In the genomic region with DNA sequence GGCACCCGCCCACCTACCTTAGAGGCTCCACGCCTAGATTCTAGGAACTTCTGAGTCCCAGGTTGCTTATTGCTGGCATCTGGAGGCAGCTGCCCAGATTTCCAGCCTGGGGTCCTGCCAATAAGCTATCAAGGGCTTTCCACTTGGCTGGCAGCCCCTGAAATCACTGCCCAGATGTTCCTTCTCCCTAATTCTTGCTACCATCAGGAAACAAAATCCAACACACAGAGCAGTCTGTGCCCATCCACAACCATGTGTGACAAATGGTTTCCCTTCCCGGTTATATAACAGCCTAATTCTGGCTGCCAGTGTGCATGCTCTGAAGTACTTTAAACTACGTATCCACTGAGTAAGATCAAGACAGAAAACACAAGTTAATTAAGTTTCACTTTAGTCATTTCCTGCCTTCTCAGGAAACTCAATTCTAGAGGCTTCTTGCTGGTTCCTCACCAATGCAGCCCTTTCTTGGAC, we compare ENCODE assay signal across 8 mouse cellular contexts. TPM values are rescaled to one million over a fixed set of nuclear protein-coding genes. Genes with fewer than 3 reads are reported as not detected.
DNase-seq lines count a peak whose midpoint lies in the region; TF ChIP-seq lines count a peak whose summit lies in the region.
"Had no signal": no experiment of that assay in that cellular context is flagged by ENCODE, and none has a peak within 500 bp of the region (broad histone marks: within the 10 kb centered on the region; RNA-seq: fewer than 3 reads in every experiment).

No protein-coding gene starts in this region.

- no peak overlapping the region for H3K27ac ChIP-seq in CH12.LX (ENCODE audit: insufficient read depth, low read depth)
- H3K27ac ChIP-seq: heart, embryonic 13.5 days had no signal

- TF ChIP-seq EP300 in CH12.LX (IDR thresholded peaks at IDR 0.05; ENCODE audit: low read length): peak; percentile 97

- H3K9me3 ChIP-seq in CH12.LX (replicated peaks; ENCODE audit: low read length): no peaks in the 10 kb centered on the region
- H3K9me3 ChIP-seq: heart, embryonic 13.5 days had no signal

- H3K79me2 ChIP-seq in CH12.LX (replicated peaks; ENCODE audit: control insufficient read depth, extremely low read depth, insufficient read depth, poor library complexity, severe bottlenecking): no peaks in the 10 kb centered on the region

- peak; percentile 24 to 47 for DNase-seq in kidney, adult 8-10 months
- no peak for DNase-seq in kidney, postnatal 14 days
- peak; percentile 78 for DNase-seq in CH12.LX (ENCODE audit: extremely low read depth)
- peak; percentile 78 for DNase-seq in brain, adult 2 months (ENCODE audit: low read depth, low spot score)
- peak; percentile 22 to 60 for DNase-seq in left cerebral cortex, postnatal 14 days (ENCODE audit: low spot score in 2 of 2)
- no peak for DNase-seq in cerebellum, postnatal 25 days
- DNase-seq in embryo, embryonic 10.5 days (ENCODE audit: low spot score): no peak

- no peaks in the 10 kb centered on the region for H3K36me3 ChIP-seq in CH12.LX (replicated peaks in 1 of 2; ENCODE audit: control insufficient read depth in 1 of 2, insufficient read depth in 1 of 2, low read length in 1 of 2)
- H3K36me3 ChIP-seq: heart, embryonic 13.5 days had no signal

- H3K4me1 ChIP-seq in CH12.LX (ENCODE audit: control insufficient read depth in 1 of 2, insufficient read depth in 2 of 2): peaks cover 19 to 55% of the 10 kb centered on the region in 2 experiments

- in situ Hi-C loops in CH12.LX (cut with MboI; ENCODE audit: low pct_ligation_motif_present, low pct_unique_long_range_greater_than_20kb, low sequenced_read_pairs): no loop called here

- H3K4me2 ChIP-seq in CH12.LX (ENCODE audit: insufficient read depth, low read depth, poor library complexity, severe bottlenecking): 0 out of 2 replicates have a peak overlapping the region, but pooled peaks have one; percentile 31
- H3K4me2 ChIP-seq: heart, embryonic 13.5 days had no signal

- no peaks in the 10 kb centered on the region for H3K27me3 ChIP-seq in CH12.LX (replicated peaks)
- H3K27me3 ChIP-seq: heart, embryonic 13.5 days had no signal

- no peak for TF ChIP-seq POLR2A in CH12.LX (IDR thresholded peaks at IDR 0.05; ENCODE audit: low read depth, low read length)

- dilution Hi-C loops in CH12.LX (cut with MboI; ENCODE audit: extremely low pct_ligation_motif_present, extremely low pct_unique_long_range_greater_than_20kb, low sequenced_read_pairs): no loop called here

- H3K9ac ChIP-seq in CH12.LX (ENCODE audit: insufficient read depth, low read depth): no peak overlapping the region
- H3K9ac ChIP-seq: heart, embryonic 13.5 days had no signal

- H3K4me3 ChIP-seq in CH12.LX (replicated peaks in 1 of 3; ENCODE audit: low read depth in 2 of 3, low read length in 2 of 3, poor library complexity in 1 of 3): no peak overlapping the region
- H3K4me3 ChIP-seq: heart, embryonic 13.5 days had no signal

- no peak for TF ChIP-seq RAD21 in CH12.LX (IDR thresholded peaks at IDR 0.05; ENCODE audit: low read depth, low read length)

- intact Hi-C loops in left cerebral cortex, postnatal 14 days (cut with DNase I): no loop called here

- TF ChIP-seq CTCF in CH12.LX (conservative IDR thresholded peaks at IDR 0.05 in 1 of 2, IDR thresholded peaks at IDR 0.05 in 1 of 2; ENCODE audit: low read depth in 2 of 2, low read length in 2 of 2): no peak

TF ChIP-seq in CH12.LX, 34 proteins besides CTCF, POLR2A, EP300 and RAD21:
- TF ChIP-seq UBTF (IDR thresholded peaks at IDR 0.05; ENCODE audit: low read depth, low read length): no peak
- no peak for TF ChIP-seq E2F4 (IDR thresholded peaks at IDR 0.05; ENCODE audit: insufficient replicate concordance, low read depth, low read length)
- TF ChIP-seq MXI1 (IDR thresholded peaks at IDR 0.05; ENCODE audit: low read depth, low read length): no peak; the same call in 1 of the 2 replicates
- peak; percentile 71; the same call in 1 of the 2 replicates for TF ChIP-seq MYC (IDR thresholded peaks at IDR 0.05; ENCODE audit: low read depth, low read length)
- TF ChIP-seq ZKSCAN1 (IDR thresholded peaks at IDR 0.05; ENCODE audit: borderline replicate concordance, low read depth, low read length): no peak
- TF ChIP-seq NRF1 (IDR thresholded peaks at IDR 0.05; ENCODE audit: low read depth, low read length): peak; percentile 54
- TF ChIP-seq BHLHE40 (IDR thresholded peaks at IDR 0.05; ENCODE audit: low read depth, low read length): peak; percentile 90
- TF ChIP-seq JUND (conservative IDR thresholded peaks at IDR 0.05; ENCODE audit: low read depth, low read length): peak; percentile 98
- peak; percentile 95 for TF ChIP-seq ETS1 (conservative IDR thresholded peaks at IDR 0.05; ENCODE audit: low read depth, low read length)
- no peak for TF ChIP-seq NELFE (IDR thresholded peaks at IDR 0.05; ENCODE audit: low read depth, low read length)
- peak; percentile 88 for TF ChIP-seq MEF2A (IDR thresholded peaks at IDR 0.05; ENCODE audit: borderline replicate concordance, low read depth, low read length)
- no peak; the same call in 1 of the 2 replicates for TF ChIP-seq SMC3 (IDR thresholded peaks at IDR 0.05; ENCODE audit: low read depth, low read length)
- no peak for TF ChIP-seq POLR2AphosphoS2 (IDR thresholded peaks at IDR 0.05; ENCODE audit: low read depth, low read length)
- peak; percentile 74; the same call in 1 of the 2 replicates for TF ChIP-seq CHD2 (IDR thresholded peaks at IDR 0.05; ENCODE audit: low read length)
- peak; percentile 79; the same call in 1 of the 2 replicates for TF ChIP-seq MAFK (IDR thresholded peaks at IDR 0.05; ENCODE audit: insufficient replicate concordance, low read length)
- no peak; the same call in 1 of the 2 replicates for TF ChIP-seq GABPA (IDR thresholded peaks at IDR 0.05; ENCODE audit: insufficient replicate concordance, low read depth, low read length)
- no peak for TF ChIP-seq ZC3H11A (IDR thresholded peaks at IDR 0.05; ENCODE audit: low read depth, low read length)
- TF ChIP-seq ELF1 (IDR thresholded peaks at IDR 0.05; ENCODE audit: low read depth, low read length): peak; percentile 41; the same call in 1 of the 2 replicates
- TF ChIP-seq TBP (conservative IDR thresholded peaks at IDR 0.05; ENCODE audit: low read depth, low read length): 0 out of 2 replicates have a peak, but pooled peaks have one; percentile 35
- peak; percentile 73; the same call in 1 of the 2 replicates for TF ChIP-seq MAX (IDR thresholded peaks at IDR 0.05; ENCODE audit: low read length)
- TF ChIP-seq USF1 (IDR thresholded peaks at IDR 0.05; ENCODE audit: low read depth, low read length): no peak
- TF ChIP-seq TCF12 (IDR thresholded peaks at IDR 0.05; ENCODE audit: low read depth, low read length): peak; percentile 81; the same call in 1 of the 2 replicates
- TF ChIP-seq KAT2A (IDR thresholded peaks at IDR 0.05; ENCODE audit: insufficient replicate concordance, low read length): no peak
- peak; percentile 68; the same call in 1 of the 2 replicates for TF ChIP-seq MAZ (IDR thresholded peaks at IDR 0.05; ENCODE audit: low read depth, low read length)
- TF ChIP-seq HCFC1 (IDR thresholded peaks at IDR 0.05; ENCODE audit: low read depth, low read length): peak; percentile 56; the same call in 1 of the 2 replicates
- TF ChIP-seq IRF4 (IDR thresholded peaks at IDR 0.05; ENCODE audit: low read depth, low read length): peak; percentile 99
- no peak for TF ChIP-seq USF2 (conservative IDR thresholded peaks at IDR 0.05; ENCODE audit: low read depth, low read length)
- peak; percentile 95 for TF ChIP-seq JUN (IDR thresholded peaks at IDR 0.05; ENCODE audit: insufficient read depth, low read depth, low read length)
- no peak for TF ChIP-seq ZMIZ1 (IDR thresholded peaks at IDR 0.05; ENCODE audit: low read depth, low read length)
- peak; percentile 67 for TF ChIP-seq SIN3A (IDR thresholded peaks at IDR 0.05; ENCODE audit: low read length)
- TF ChIP-seq RCOR1 (conservative IDR thresholded peaks at IDR 0.05; ENCODE audit: low read depth, low read length): peak; percentile 97
- no peak for TF ChIP-seq PAX5 (IDR thresholded peaks at IDR 0.05; ENCODE audit: low read length)
- no peak for TF ChIP-seq CHD1 (IDR thresholded peaks at IDR 0.05; ENCODE audit: low read depth, low read length)
- no peak for TF ChIP-seq ZNF384 (IDR thresholded peaks at IDR 0.05; ENCODE audit: low read depth, low read length)

RNA-seq across cellular contexts. Expression of a gene that starts 34.9 kb away (rescaled TPM):
- 1.0 and 1.7 TPM in 2 replicates for total RNA-seq in CH12.LX (2012; rRNA removed)
- 2.1 TPM in 2 replicates for total RNA-seq in CH12.LX (2014; rRNA removed)
- 1.6 TPM in 2 replicates for polyA plus RNA-seq in CH12.LX (2012; ENCODE audit: insufficient read length, low read depth)
- total RNA-seq in left cerebral cortex, postnatal 14 days (2021): 10 to 100 TPM; 25.2 to 31.9 TPM

Comparison
In these comparisons a context has a peak if more than half of its experiments do, and no peak if none do; other contexts are left out.
1. DNase-seq: peak in kidney, adult 8-10 months (2 of 2), CH12.LX (single experiment), brain, adult 2 months (single experiment) and left cerebral cortex, postnatal 14 days (2 of 2); none in kidney, postnatal 14 days (single experiment), cerebellum, postnatal 25 days (0 of 2) and embryo, embryonic 10.5 days (single experiment).
2. RNA of a gene that starts 34.9 kb away (total RNA-seq): 25.2 to 31.9 TPM in left cerebral cortex, postnatal 14 days; 1.0 to 2.1 TPM in CH12.LX; every median in the first group is over 4 times any median in the second.